In genomic region chr15:103343556-103343955, GRCm38 (mm10) we compare ENCODE assay signal across 27 mouse cellular contexts. TPM values are rescaled to one million over a fixed set of nuclear protein-coding genes. Genes with fewer than 3 reads are reported as not detected.
DNase-seq lines count a peak whose midpoint lies in the region; ATAC-seq and TF ChIP-seq lines count a peak whose summit lies in the region.
"Had no signal": no experiment of that assay in that cellular context is flagged by ENCODE, and none has a peak within 500 bp of the region (broad histone marks: within the 10 kb centered on the region; RNA-seq: fewer than 3 reads in every experiment).

No protein-coding gene starts in this region.

- no peak overlapping the region for H3K4me2 ChIP-seq in heart, postnatal 0 days (ENCODE audit: low read depth, low read length)
- H3K4me2 ChIP-seq in lung, postnatal 0 days (replicated peaks; ENCODE audit: low read depth, low read length) = no peak overlapping the region
- H3K4me2 ChIP-seq: forebrain, embryonic 13.5 days; heart, embryonic 12.5 days; hindbrain, embryonic 15.5 days; liver, embryonic 11.5 days; neural tube, embryonic 13.5 days had no signal

- no peak for TF ChIP-seq EP300 in heart, postnatal 0 days (IDR thresholded peaks at IDR 0.05; ENCODE audit: low read depth)
- no peak for TF ChIP-seq EP300 in lung, postnatal 0 days (IDR thresholded peaks at IDR 0.05)

- no peak for DNase-seq in heart, postnatal 0 days (ENCODE audit: low spot score)
- no peak for DNase-seq in heart, adult 11 months
- DNase-seq in lung, postnatal 0 days (ENCODE audit: low spot score) = no peak
- DNase-seq in lung, adult 18-20 months = no peak
- DNase-seq in thymus, postnatal 4 days = peak; percentile 42
- no peak for DNase-seq in thymus, adult 18-20 months
- no peak for DNase-seq in liver
- no peak for DNase-seq in retina, postnatal 1 day
- DNase-seq: adrenal gland, postnatal 10 days; cerebellum, adult 8-10 months; cerebellum, postnatal 25 days; gastrocnemius, postnatal 25 days; heart, adult 18-20 months; heart, postnatal 10 days; kidney, adult 2 months; kidney, postnatal 4 days; layer of hippocampus, adult 9-11 months; lung, postnatal 14 days had no signal

- TF ChIP-seq CTCF in heart, postnatal 0 days (IDR thresholded peaks at IDR 0.05; ENCODE audit: low read depth) = 0 out of 2 replicates have a peak, but pooled peaks have one; percentile 8
- TF ChIP-seq CTCF in lung, postnatal 0 days (IDR thresholded peaks at IDR 0.05) = peak; percentile 23; the same call in 1 of the 2 replicates

- H3K4me3 ChIP-seq in heart, postnatal 0 days (ENCODE audit: low read depth, low read length) = no peak overlapping the region
- H3K4me3 ChIP-seq in lung, postnatal 0 days (ENCODE audit: low read depth, low read length) = no peak overlapping the region
- H3K4me3 ChIP-seq: forebrain, embryonic 13.5 days; heart, embryonic 12.5 days; hindbrain, embryonic 10.5 days; hindbrain, embryonic 15.5 days; neural tube, embryonic 13.5 days had no signal

- H3K9me3 ChIP-seq in heart, postnatal 0 days (replicated peaks; ENCODE audit: control insufficient read depth, low read length) = no peaks in the 10 kb centered on the region
- H3K9me3 ChIP-seq in lung, postnatal 0 days (ENCODE audit: low read length) = no peaks in the 10 kb centered on the region
- H3K9me3 ChIP-seq: forebrain, embryonic 13.5 days; heart, embryonic 12.5 days; hindbrain, embryonic 10.5 days; hindbrain, embryonic 15.5 days; neural tube, embryonic 13.5 days had no signal

- H3K27me3 ChIP-seq in heart, postnatal 0 days (ENCODE audit: control insufficient read depth, insufficient read depth, low read length) = peaks cover 22% of the 10 kb centered on the region; the same call in 1 of the 2 replicates
- H3K27me3 ChIP-seq in lung, postnatal 0 days (replicated peaks; ENCODE audit: insufficient read depth, low read length) = peaks cover 14% of the 10 kb centered on the region
- H3K27me3 ChIP-seq: hindbrain, embryonic 15.5 days had no signal

- H3K9ac ChIP-seq in heart, postnatal 0 days (replicated peaks; ENCODE audit: low read depth, low read length) = no peak overlapping the region
- no peak overlapping the region for H3K9ac ChIP-seq in lung, postnatal 0 days (replicated peaks; ENCODE audit: low read depth)
- H3K9ac ChIP-seq: forebrain, embryonic 13.5 days; heart, embryonic 12.5 days; hindbrain, embryonic 15.5 days; neural tube, embryonic 13.5 days had no signal

- peaks cover 51% of the 10 kb centered on the region for H3K36me3 ChIP-seq in heart, postnatal 0 days (replicated peaks; ENCODE audit: control insufficient read depth, insufficient read depth, low read length)
- H3K36me3 ChIP-seq in lung, postnatal 0 days (ENCODE audit: insufficient read depth, low read length) = peaks cover 10% of the 10 kb centered on the region; the same call in 1 of the 2 replicates
- H3K36me3 ChIP-seq: hindbrain, embryonic 15.5 days; neural tube, embryonic 13.5 days had no signal

- no peak overlapping the region for H3K27ac ChIP-seq in heart, postnatal 0 days (ENCODE audit: low read depth)
- H3K27ac ChIP-seq in lung, postnatal 0 days (ENCODE audit: low read length) = no peak overlapping the region
- H3K27ac ChIP-seq: forebrain, embryonic 13.5 days; hindbrain, embryonic 10.5 days; hindbrain, embryonic 15.5 days; neural tube, embryonic 13.5 days had no signal

- H3K4me1 ChIP-seq in heart, postnatal 0 days (ENCODE audit: control insufficient read depth, insufficient read depth) = no peaks in the 10 kb centered on the region
- H3K4me1 ChIP-seq in lung, postnatal 0 days (ENCODE audit: insufficient read depth, low read depth, low read length) = peaks cover 6% of the 10 kb centered on the region; the same call in 1 of the 2 replicates

- ATAC-seq in heart, postnatal 0 days (ENCODE audit: insufficient read depth, low read depth) = no peak
- ATAC-seq in lung, postnatal 0 days = no peak
- ATAC-seq: forebrain, embryonic 13.5 days; inflammation-experienced regulatory T-cells, adult 6 months had no signal

RNA-seq across cellular contexts. Expression of gene Zfp385a, which starts 3.7 kb away (rescaled TPM):
- 5.4 and 7.9 TPM in 2 replicates for total RNA-seq in heart, postnatal 0 days (2014; rRNA removed; ENCODE audit: low replicate concordance)
- polyA plus RNA-seq in heart, postnatal 0 days (2015; fragmentation: Nextera tagmentation; extraction: Ambion mirVana) = 4.5 and 5.5 TPM in 2 replicates
- 5.0 and 6.5 TPM in 2 replicates for polyA plus RNA-seq in lung, postnatal 0 days (2015; fragmentation: Nextera tagmentation; extraction: Ambion mirVana)
- polyA plus RNA-seq: inflammation-experienced regulatory T-cells, adult 6 months had no signal

RNA-seq across cellular contexts. Expression of gene Itga5, which starts 23.0 kb away (rescaled TPM):
- 83.3 and 85.4 TPM in 2 replicates for total RNA-seq in heart, postnatal 0 days (2014; rRNA removed; ENCODE audit: low replicate concordance)
- 44.3 and 47.5 TPM in 2 replicates for polyA plus RNA-seq in heart, postnatal 0 days (2015; fragmentation: Nextera tagmentation; extraction: Ambion mirVana)
- 30.0 and 31.2 TPM in 2 replicates for polyA plus RNA-seq in lung, postnatal 0 days (2015; fragmentation: Nextera tagmentation; extraction: Ambion mirVana)

RNA-seq across cellular contexts. Expression of gene Gpr84, which starts 33.1 kb away (rescaled TPM):
- not detected in 2 replicates for total RNA-seq in heart, postnatal 0 days (2014; rRNA removed; ENCODE audit: low replicate concordance)
- 0.10 TPM in 1 of 2 replicates, not detected in the other for polyA plus RNA-seq in heart, postnatal 0 days (2015; fragmentation: Nextera tagmentation; extraction: Ambion mirVana)
- 0.67 and 2.2 TPM in 2 replicates for polyA plus RNA-seq in lung, postnatal 0 days (2015; fragmentation: Nextera tagmentation; extraction: Ambion mirVana)
- total RNA-seq: adrenal gland, postnatal 10 days; gastrocnemius, adult 18-20 months; gastrocnemius, postnatal 25 days; heart, adult 18-20 months; heart, postnatal 10 days had no signal
- polyA plus RNA-seq: embryonic facial prominence, embryonic 11.5 days; inflammation-experienced regulatory T-cells, adult 6 months had no signal
